Mouse (Mus musculus) gastrocnemius, adult 18-20 months (tissue): Measurements from ENCODE around the gene E2f6. TPM values are rescaled to one million over a fixed set of nuclear protein-coding genes. Genes with fewer than 3 reads are reported as not detected.

ENCODE experiments used
- DNase-seq: peaks from one replicate; pipeline ENCODE4 v3.0.0; 2021; ENCODE audit warnings: low spot score
- microRNA-seq: library from miRNA; unstranded; fragments of <30 nt; microRNA quantifications from one replicate; pipeline ENCODE4 v1.2.0, GENCODE M21; 2021
- total RNA-seq, 2 experiments: library from RNA; stranded (reverse); gene quantifications; 2 replicates each; pipeline ENCODE4 v1.2.3; 2021

Gene E2f6
- total RNA-seq, 2 experiments from 2014 or later: 143 to 161 TPM

DNA sequence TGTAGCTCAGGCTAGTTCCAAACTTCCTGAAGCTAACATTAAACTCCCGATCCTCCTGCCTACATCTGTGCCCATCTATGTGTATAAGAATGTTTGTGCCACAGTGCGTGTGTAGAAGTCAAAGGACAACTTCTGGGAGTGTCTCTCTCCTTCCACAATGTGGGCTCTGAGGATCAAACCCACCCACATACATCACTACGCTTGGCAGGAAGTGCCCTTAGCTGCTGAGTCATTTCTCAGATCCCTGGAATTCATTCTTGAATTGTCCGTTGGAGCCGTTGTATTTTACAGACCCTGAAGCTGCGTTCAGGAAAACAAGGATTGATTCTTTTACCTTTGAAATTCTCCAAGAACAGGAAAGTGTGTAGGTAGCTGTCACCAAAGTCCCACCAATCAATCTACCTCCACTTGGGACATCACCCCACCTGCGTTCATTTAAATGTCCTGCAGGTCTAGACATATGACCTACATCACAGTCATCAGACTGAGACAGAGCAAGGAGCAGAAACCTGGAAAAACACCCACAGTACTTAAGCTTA lies 62.2 kb downstream of the E2f6 start:
- DNase-seq: no peak

- no peak for DNase-seq
Observed at GRCm38 (mm10) chr12:16873549-16873948, 62.8 kb downstream of the E2f6 start.

GRCm38 (mm10) chr12:16874086-16874485 lies 63.3 kb downstream of the E2f6 start:
- DNase-seq: peak; percentile 91

GRCm38 (mm10) chr12:16875269-16875668 lies 64.5 kb downstream of the E2f6 start:
- no peak for DNase-seq

DNA sequence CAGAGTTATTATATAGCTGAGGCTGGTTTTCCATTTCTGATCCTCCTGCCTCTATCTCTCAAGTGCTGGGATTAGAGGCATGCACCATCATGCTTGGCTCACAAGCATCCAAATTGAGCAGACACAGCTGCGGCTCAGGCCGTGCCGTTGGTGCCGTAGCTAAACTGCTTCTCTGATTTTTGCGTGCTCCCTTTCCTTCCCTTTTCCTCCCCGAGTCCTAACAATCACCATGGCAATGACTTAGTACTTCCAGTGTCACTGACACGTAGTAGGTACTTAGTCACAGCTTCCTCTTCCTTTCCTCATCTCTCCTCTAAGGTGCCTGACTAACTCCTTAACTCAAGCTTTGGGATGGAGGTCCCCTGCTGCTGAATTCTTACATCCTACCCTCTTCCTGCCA lies 64.9 kb downstream of the E2f6 start:
- no peak for DNase-seq

DNA sequence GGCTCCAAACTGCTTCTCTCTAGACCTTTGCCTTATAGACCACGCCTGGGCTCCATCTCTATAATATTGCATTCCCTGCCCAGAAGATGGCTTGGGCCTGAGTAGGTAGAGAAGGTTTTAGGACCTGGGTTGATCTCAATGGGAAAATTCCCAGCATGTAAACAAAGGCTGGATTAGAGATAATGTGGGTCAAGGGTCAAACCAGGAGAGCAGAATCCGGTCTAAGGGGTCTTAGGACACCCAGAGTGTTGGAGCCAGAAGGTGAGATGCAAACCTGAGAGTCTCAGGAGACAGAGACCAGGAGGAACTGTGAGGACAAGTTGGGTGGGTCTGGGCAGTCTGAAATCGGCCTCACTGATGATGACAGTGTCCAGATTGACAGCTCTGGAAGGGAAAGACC lies 65.9 kb downstream of the E2f6 start:
- no peak for DNase-seq

GRCm38 (mm10) chr12:16877141-16877540 lies 66.4 kb downstream of the E2f6 start:
- no peak for DNase-seq

DNA sequence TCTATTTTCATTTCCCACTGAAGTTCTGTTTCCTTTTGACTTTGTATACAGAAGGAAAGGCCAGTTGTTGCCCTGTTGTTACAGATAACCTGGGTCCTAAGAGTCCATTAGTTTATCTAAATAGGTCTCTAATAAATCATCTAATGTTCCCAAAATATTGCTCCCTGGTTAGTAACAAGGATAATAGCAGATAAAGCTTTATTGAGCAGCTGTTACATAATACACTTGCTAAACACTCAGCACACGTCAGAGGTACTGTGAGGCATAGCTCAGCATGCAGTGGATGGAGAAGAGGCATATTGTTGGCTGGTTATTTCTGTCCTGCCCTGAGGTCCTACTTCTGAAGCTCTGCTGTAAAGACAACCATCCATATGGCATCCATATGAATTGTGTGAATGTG lies 66.9 kb downstream of the E2f6 start:
- DNase-seq: no peak

- DNase-seq: no peak
Observed at GRCm38 (mm10) chr12:16879369-16879768, 68.6 kb downstream of the E2f6 start.

- no peak for DNase-seq
Observed at GRCm38 (mm10) chr12:16880077-16880476, 69.3 kb downstream of the E2f6 start.

DNA sequence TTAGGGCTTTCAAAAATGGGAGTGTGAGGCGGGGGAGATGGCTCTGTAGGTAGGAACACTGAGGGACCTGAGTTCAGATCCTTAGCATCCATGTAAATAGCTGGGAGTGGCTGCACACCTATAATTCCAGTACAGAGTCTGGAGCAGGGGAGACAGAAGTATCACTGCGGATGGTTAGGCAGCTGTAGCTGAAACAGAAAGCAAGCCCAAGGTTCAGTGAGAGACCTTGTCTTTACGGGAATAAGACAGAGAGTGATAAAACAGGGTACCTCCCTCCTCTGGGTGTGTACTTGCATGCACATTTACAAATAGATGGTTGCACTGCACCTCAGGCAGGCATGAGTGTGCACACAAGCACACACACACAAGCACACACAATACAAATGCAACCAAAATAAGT lies 71.7 kb downstream of the E2f6 start:
- no peak for DNase-seq

DNA sequence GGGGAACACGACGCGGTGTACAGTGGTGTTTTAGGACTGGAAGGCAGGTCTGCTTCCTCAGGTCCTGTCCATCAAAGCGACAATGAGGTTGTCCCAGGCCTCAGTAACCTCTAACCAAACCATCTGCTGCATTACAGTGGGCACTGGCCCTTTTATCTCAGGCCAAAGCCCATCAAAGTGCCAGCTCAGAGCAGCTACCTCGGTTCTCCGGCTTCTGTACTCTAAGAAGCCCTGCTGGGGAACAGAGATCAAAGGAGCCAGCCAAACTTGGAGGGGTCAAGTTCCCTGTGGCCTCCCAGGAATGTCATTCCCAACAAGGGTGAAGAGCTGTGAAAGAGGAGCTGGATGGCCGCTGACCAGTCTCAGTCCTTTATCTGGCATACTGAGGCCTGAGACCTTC lies 72.3 kb downstream of the E2f6 start:
- DNase-seq: peak; percentile 79

DNA sequence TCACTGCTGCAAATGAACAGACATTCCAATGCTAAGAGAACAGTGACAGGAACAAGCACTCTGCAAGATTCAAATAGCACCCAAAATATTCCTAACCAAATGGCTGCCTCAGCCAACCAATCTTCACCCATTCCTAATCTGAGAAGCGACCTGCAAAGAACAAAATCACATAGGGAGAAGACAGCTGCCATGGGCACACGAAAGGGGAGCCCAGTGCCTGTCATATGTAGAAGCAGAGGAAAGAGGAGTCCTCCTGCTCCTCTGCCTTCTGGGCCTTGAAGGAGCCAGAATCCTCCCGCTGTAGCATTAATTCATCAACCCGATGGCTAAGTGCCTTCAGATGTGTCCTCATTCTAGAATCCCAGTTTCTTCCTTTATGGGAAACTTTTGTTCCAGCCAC lies 73.8 kb downstream of the E2f6 start:
- no peak for DNase-seq

- no peak for DNase-seq
Observed at GRCm38 (mm10) chr12:16886354-16886753, 75.6 kb downstream of the E2f6 start.

Small RNA genes within 50 kb of the gene (microRNA-seq; reads per million reads assigned to microRNA genes)
- gene Gm44305: not detected

Other genes with a start within 250 kb of the E2f6 start
- gene Lpin1, start 200.0 kb upstream of the E2f6 start, total RNA-seq: 100 to 1,000 TPM; 212 to 245 TPM
- 1 to 10 TPM; 2.6 TPM for gene Ntsr2, start 157.6 kb upstream of the E2f6 start, total RNA-seq
- 1 to 10 TPM in 1 of 2 experiments, under 1 TPM in 1; 0.43 to 3.9 TPM for gene Greb1, start 10.1 kb upstream of the E2f6 start, total RNA-seq
- 10 to 100 TPM; 71.6 to 89.3 TPM for gene Rock2, start 83.9 kb downstream of the E2f6 start, total RNA-seq
- gene Pqlc3, start 189.4 kb downstream of the E2f6 start, total RNA-seq: 1 to 10 TPM; 1.2 to 1.9 TPM
- not detected for gene 2410004P03Rik, start 200.8 kb downstream of the E2f6 start, total RNA-seq